Mouse (Mus musculus) mature B cell (primary cell): ENCODE measurements around the gene Actn1.

Experiments
- in situ Hi-C: fragments of 300-500 bp; cut with MboI; formaldehyde crosslinking; loops from 2 replicates; pipeline ENCODE4 v1.14.3; 2019

Actn1 gene

GRCm38 (mm10) chr12:80190915-80191314, 69.3 kb downstream of the Actn1 start:
- in situ Hi-C loops = loop anchor here (25.0 kb wide), 1 partner anchor 196 kb away; no protein-coding TSS in a partner anchor

- in situ Hi-C loops = loop anchor here (25.0 kb wide), 1 partner anchor 203 kb away; no protein-coding TSS in a partner anchor
Observed at GRCm38 (mm10) chr12:80184041-80184440, 76.1 kb downstream of the Actn1 start.

GRCm38 (mm10) chr12:80181831-80182230, 78.3 kb downstream of the Actn1 start:
- in situ Hi-C loops = loop anchor here (25.0 kb wide), 1 partner anchor 205 kb away; no protein-coding TSS in a partner anchor

- in situ Hi-C loops = loop anchor here (25.0 kb wide), 1 partner anchor 209 kb away; no protein-coding TSS in a partner anchor
Observed at GRCm38 (mm10) chr12:80178035-80178434, 82.1 kb downstream of the Actn1 start.

- in situ Hi-C loops = loop anchor here (25.0 kb wide), 1 partner anchor 719 kb away; no protein-coding TSS in a partner anchor
Observed at GRCm38 (mm10) chr12:80168736-80169135, 91.4 kb downstream of the Actn1 start.

GRCm38 (mm10) chr12:80168178-80168686, 91.9 kb downstream of the Actn1 start:
- in situ Hi-C loops = loop anchor here (25.0 kb wide), 1 partner anchor 719 kb away; no protein-coding TSS in a partner anchor

GRCm38 (mm10) chr12:80167321-80167720, 92.8 kb downstream of the Actn1 start:
- in situ Hi-C loops = loop anchor here (25.0 kb wide), 1 partner anchor 720 kb away; no protein-coding TSS in a partner anchor

GRCm38 (mm10) chr12:80166651-80167050, 93.5 kb downstream of the Actn1 start:
- in situ Hi-C loops = loop anchor here (25.0 kb wide), 1 partner anchor 721 kb away; no protein-coding TSS in a partner anchor

- in situ Hi-C loops = loop anchor here (25.0 kb wide), 1 partner anchor 723 kb away; no protein-coding TSS in a partner anchor
Observed at GRCm38 (mm10) chr12:80164526-80164925, 95.6 kb downstream of the Actn1 start.

- in situ Hi-C loops = loop anchor here (25.0 kb wide), 1 partner anchor 725 kb away; no protein-coding TSS in a partner anchor
Observed at GRCm38 (mm10) chr12:80162448-80162847, 97.7 kb downstream of the Actn1 start.

GRCm38 (mm10) chr12:80157675-80158074, 102.5 kb downstream of the Actn1 start:
- in situ Hi-C loops = loop anchor here (25.0 kb wide), 1 partner anchor 730 kb away; no protein-coding TSS in a partner anchor

- in situ Hi-C loops = loop anchor here (25.0 kb wide), 1 partner anchor 733 kb away; no protein-coding TSS in a partner anchor
Observed at GRCm38 (mm10) chr12:80153687-80154326, 106.4 kb downstream of the Actn1 start.

- in situ Hi-C loops = loop anchor here (25.0 kb wide), 1 partner anchor 734 kb away; no protein-coding TSS in a partner anchor
Observed at GRCm38 (mm10) chr12:80153078-80153477, 107.1 kb downstream of the Actn1 start.

- in situ Hi-C loops = loop anchor here (25.0 kb wide), 1 partner anchor 735 kb away; no protein-coding TSS in a partner anchor
Observed at GRCm38 (mm10) chr12:80151821-80152220, 108.3 kb downstream of the Actn1 start.

GRCm38 (mm10) chr12:80150624-80151023, 109.5 kb downstream of the Actn1 start:
- in situ Hi-C loops = loop anchor here (25.0 kb wide), 1 partner anchor 737 kb away; no protein-coding TSS in a partner anchor

GRCm38 (mm10) chr12:80147563-80148214, 112.5 kb downstream of the Actn1 start:
- in situ Hi-C loops = no loop called here

- in situ Hi-C loops = no loop called here
Observed at GRCm38 (mm10) chr12:80146227-80147223, 113.6 kb downstream of the Actn1 start.

- in situ Hi-C loops = no loop called here
Observed at GRCm38 (mm10) chr12:80145365-80145764, 114.8 kb downstream of the Actn1 start.

GRCm38 (mm10) chr12:80144846-80145245, 115.3 kb downstream of the Actn1 start:
- in situ Hi-C loops = loop anchor here (5.0 kb wide), 1 partner anchor 788 kb away; no protein-coding TSS in a partner anchor

- in situ Hi-C loops = loop anchor here (5.0 kb wide), 1 partner anchor 784 kb away; no protein-coding TSS in a partner anchor
Observed at GRCm38 (mm10) chr12:80141470-80141869, 118.7 kb downstream of the Actn1 start.

GRCm38 (mm10) chr12:80141011-80141410, 119.2 kb downstream of the Actn1 start:
- in situ Hi-C loops = loop anchor here (5.0 kb wide), 1 partner anchor 784 kb away; no protein-coding TSS in a partner anchor
